Mouse (Mus musculus) thymus, postnatal 25 days (tissue): ENCODE results near the gene Trmt1.

ENCODE experiments used
- DNase-seq: peaks from one replicate; pipeline ENCODE4 v3.0.0; 2022

Trmt1 gene

DNA sequence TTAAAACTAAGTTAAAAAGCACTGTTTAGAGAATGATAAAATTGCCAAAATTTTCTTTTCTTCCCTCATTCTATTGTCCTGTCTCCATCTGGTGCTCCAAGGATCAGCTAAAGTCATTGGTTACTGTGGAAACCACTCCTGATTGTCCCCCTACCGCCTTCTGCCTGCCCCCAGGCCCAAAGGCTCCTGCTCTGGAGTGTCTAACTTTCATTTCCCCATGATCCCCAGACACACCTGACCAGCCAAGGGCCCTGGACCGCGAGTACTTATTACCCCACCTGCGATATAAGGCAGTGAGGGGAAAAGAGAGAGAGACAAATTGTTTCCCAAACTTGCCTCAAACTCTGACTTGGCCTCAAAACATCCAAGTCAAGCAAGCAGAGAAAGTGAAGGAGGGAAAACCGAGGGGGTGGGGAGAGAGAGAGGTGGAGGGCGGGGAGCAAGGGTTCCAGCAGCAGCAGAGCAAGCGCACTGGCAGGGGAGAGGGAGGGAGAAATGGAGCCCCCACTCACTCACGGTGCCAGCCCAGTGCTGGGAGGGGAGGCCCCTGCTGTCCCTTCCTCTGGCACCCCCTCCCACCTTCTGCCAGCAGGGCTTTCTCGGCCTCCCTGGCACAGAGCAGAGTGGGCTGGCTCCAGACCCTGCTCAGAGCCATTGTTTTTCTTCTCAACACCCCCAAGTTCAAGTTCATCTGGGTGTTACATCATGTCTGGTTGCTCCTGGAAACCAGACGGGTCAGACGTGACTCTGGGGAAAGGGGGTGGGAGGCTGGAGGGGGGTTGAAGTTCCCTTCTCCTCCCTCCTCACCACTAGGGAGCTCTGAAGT lies 26.0 kb downstream of the Trmt1 start:
- DNase-seq, result no peak

DNA sequence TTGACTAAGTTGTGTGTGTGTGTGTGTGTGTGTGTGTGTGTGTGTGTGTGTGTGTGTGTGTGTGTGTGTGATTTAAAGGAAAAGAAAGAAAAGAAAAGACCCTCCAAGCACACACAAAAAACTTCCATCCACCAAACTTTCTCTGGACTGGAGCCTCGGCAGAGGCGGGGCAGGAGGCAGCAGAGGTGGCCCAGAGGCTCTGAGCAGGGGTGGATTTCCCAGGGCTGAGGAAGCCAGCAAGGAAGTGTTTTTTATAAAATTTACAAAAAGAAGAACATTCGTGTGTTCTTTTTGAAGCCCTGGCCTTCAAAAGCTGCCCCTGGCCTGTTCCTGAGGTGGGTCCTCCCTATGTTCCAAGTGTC lies 26.6 kb downstream of the Trmt1 start:
- DNase-seq, result no peak

GRCm38 (mm10) chr8:84713381-84713780 lies 27.3 kb downstream of the Trmt1 start:
- no peak for DNase-seq

DNA sequence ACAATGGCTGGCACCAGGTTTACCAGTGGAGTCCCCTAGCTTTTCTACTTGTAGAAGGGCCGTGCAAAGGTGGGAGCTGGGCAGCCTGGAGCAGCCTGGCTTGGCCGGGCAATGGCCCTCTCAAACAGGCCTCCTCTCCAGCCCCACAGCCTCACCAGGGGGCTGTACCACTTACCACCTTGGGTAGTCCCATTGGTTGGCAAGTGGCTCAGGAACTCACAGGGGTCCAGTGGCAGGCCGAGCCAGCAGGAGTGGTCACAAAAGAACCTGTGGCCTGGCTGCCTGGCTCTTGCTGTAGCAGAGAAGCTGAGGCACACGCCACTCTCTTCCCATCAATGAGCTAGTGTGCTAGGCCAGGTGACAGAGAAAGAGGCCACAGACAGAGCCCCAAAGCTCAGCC lies 28.1 kb downstream of the Trmt1 start:
- DNase-seq, result no peak

GRCm38 (mm10) chr8:84715893-84716468 lies 29.9 kb downstream of the Trmt1 start:
- no peak for DNase-seq

DNA sequence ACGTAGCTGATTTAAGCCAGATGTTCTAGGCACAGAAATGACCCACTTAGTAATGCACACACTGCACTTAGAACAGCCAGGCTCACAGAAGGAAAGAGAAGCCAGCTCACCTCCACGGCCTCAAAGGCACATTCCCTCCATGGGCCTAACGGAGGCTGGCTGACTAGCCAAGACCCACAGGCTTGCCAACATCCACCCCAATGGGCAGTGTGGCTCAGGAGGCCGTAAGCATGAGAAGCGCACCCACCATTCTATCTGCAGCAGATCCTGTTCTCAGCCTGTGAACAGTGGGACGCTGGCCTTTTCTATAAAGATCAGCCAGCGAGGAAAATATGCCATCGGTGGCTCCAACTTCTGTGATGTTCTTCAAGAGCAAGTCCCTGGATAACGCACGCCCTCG lies 30.7 kb downstream of the Trmt1 start:
- DNase-seq, result no peak

DNA sequence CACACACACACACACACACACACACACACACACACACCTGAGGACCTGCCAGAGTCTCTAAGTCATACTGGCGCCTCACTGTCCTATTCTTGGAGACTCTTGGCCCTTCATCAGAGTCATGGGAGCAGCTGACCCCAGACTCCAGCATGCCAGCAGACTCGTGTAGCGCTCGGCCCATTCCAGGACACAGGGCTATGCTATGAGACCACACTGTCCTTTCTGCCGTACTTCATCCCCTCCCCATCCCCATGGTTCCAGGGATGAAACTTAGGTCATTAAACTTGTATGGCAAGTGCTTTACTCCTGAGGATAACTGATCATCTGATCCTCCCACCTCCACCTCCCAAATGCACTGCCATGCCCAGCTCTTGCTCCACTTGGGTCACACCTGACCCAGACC lies 32.4 kb downstream of the Trmt1 start:
- no peak for DNase-seq

GRCm38 (mm10) chr8:84718959-84719690 lies 33.0 kb downstream of the Trmt1 start:
- DNase-seq, result no peak

DNA sequence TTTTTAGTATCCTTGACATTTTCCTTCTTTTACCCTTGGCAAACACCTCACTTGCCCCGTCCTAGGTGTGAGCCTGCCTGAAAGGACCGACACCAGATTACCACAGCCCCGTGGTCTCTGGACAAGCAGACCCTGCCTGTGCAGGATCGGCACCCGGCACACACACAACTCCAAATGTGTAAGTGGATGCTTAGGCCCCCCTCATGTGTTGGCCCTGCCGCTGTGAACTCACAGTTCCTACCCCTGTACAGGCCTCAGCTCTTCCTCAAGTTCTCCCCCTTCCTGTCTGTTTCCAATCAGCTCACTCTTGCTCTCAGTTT lies 36.4 kb downstream of the Trmt1 start:
- no peak for DNase-seq

DNA sequence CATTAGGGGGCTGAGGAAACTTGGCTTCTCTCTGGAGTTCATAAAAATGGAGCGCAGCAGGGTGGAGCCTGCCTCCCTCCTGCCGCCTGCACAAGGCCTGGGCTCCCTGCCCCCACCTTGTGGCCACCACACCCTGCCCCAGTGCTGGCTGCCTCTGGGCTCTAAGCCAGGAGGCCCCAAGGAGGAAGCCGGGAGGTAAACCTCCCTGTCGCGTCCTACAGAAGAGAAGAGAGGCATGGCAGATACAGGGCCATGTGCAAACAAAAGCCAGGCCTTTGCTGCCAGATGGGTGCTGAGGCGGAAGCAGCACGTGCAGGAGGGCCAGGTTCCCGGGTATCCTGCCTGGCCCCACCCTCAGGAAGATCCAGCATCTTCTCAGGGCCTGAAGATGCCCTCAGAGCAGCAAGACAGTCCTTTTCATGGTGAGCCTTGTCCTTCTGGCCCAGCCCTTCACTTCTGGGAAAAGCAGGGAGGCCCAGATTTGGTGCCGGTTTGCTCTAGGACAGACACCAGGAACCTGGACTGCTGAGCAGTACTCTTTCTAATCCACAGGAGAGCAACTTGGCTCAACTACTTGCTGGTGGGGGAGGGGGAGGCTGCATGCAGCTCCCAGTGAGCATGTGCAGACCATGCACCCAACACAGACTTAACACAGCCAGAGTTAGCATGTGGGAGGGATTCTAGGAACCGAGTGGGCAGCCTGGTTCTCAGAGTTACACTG lies 36.9 kb downstream of the Trmt1 start, which contains the start of gene G430095P16Rik:
Gene G430095P16Rik, plus strand, starts transcription at position 158 of the 721 bp plus-strand sequence.
- DNase-seq, result peak; percentile 65

DNA sequence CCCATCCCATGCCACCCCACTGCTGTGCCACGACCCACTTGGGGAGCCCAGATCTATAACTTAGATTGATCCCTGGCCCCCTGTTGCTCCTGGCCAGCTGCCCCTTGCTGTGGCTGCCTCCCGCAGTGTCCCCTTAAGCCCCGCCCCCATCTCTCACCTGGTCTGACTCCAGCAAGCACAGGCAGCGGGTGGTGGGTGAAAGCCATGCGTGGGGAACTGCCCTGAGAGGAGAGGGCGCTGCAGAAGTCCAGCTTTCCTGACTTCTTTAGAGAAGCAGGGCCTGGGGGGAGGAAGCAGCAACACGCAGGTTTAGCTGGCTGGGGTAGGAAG lies 37.4 kb downstream of the Trmt1 start:
- DNase-seq, result peak; percentile 49

DNA sequence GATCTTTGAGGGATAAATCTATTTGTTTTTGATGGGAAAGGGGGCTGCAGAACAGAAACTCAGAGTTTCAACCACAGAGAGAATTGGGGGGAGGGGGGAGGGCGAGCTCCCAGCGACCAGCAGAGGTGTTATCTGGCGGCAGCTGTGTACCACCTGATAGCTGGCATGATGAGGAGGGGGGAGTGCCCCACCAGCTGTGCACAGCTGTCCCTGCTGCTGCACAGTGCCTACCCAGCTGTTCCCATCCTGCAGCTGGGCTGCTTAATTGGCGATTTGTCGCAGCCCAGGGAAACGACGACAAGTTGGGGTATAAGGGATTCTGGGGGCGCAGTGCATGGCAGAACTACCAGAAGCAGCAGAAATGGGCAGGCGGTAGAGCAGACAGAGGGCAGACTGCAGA lies 38.6 kb downstream of the Trmt1 start:
- DNase-seq, result peak; percentile 27

- DNase-seq, result no peak
Observed at GRCm38 (mm10) chr8:84725246-84725940, 39.3 kb downstream of the Trmt1 start.

DNA sequence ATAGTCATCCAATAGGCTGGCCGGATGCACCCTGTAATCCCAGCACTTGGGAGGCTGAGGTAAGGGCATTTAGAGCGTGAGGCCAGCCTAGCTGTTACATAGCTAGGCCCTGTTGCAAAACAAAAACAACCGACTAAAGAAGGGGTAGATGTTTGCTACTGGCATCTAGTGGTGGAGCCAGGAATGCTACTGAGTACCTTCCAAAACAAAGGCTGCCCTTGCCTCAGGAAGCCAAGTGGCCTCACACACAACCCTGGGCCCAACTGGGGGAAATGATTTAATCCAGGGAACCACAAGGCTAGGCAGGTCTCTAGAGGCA lies 39.8 kb downstream of the Trmt1 start:
- no peak for DNase-seq

DNA sequence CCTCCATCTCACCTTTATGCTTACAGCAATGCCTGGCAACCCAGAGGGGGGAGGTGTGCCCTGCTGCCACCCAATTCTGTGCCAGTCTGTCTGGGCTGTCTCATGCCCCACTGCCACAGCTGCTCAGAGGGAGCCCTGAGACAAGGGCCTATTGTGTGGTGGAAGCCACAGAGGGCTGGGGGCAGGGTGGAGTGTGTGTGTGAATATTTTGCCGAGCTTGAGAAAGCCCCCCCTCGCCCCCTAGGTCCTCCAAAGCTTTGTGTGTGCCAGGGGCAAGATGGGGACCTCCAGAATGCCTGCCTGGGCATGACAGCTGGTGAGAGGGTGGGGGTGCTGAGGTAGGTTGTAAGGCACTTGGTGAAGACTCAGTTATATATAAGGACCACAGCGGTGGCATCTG lies 42.4 kb downstream of the Trmt1 start:
- no peak for DNase-seq

DNA sequence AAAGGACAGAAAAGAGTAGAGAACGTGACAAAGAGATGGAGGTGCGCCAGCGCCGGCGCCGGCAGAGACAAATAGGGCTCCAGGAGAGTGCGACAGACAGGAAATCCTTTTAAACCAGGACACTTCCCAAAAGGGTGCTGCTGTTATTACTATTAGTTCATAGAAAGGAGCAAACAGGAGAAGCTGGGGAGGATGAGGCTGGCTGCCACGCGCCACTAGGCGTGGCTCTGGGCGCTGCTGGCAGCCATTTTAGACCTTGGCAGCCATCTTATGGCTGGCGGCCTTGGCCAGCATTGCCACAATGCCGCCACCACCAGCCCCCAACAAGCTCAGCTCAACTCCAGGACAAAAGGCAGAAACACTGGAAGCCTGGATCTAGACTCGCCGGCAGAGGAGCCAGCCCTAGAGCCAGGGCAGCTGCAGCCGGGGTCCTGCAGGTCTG lies 43.8 kb downstream of the Trmt1 start:
- no peak for DNase-seq

- no peak for DNase-seq
Observed at GRCm38 (mm10) chr8:84730541-84731370, 44.6 kb downstream of the Trmt1 start.

DNA sequence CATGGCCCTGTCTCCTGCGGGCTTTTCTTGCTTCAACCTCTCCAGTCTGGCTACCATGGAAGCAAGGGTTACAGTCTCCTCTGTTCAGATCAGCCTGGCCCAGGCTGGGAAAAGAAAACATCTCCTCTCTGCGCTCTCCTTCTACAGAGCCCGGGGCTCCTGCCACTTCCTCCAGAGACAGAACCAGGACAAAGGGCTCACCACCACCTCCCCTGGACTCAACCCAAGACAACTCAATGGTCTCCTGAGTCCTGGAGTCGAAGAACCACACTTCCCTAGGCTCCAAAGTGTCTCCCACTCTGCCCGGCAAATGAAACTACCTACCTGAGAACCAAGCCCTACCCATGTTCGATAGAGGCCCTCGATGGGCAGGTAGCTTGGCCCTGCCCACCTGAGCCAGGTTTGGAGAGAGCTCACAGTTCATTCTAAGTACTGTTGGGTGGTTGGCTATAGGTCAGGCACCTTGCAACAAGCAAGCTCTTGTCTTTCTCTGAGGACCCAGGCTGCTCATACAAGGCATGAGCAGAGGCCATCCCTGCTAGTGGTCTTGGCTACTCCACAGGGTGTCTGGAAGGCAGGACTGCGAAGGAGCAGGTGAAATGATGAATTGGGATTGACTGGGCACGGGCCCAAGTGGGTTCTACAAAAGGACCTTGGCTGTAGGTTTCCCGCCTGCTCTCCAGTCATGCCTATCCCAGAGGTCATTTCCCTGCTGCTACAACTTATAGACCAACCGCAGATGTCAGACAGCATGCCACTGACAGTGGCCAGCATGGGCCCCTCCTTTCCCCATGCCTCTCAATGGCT lies 45.5 kb downstream of the Trmt1 start:
- DNase-seq, result no peak

GRCm38 (mm10) chr8:84732545-84732944 lies 46.4 kb downstream of the Trmt1 start:
- DNase-seq, result no peak

- no peak for DNase-seq
Observed at GRCm38 (mm10) chr8:84732996-84733395, 46.9 kb downstream of the Trmt1 start.

DNA sequence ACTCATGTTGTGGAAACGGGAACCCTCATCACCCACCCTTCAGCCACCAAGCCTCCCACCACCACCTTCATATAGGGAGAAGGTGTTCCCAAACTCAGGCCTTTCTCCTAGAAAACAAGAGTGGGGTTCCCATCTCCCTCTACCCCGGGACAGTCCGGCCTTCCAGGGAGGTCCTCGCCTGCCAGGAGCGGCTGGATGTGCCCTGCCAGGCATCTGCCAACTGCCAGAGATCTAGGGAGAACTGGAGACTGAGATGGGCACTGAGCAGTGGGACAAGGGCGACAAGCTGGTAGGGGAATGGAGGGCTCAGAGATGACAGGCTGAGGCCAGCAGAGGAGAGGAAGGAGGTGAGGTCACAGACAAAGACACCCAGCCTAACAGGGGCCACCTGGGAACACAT lies 47.9 kb downstream of the Trmt1 start:
- no peak for DNase-seq
